Mouse (Mus musculus): ENCODE measurements around the gene Fbxl7.

Fbxl7 gene

GRCm38 (mm10) chr15:26895251-26895711 is at the start of gene Fbxl7:
Fbxl7 (minus strand) TSS chr15:26895580.
- DNase-seq (ENCODE audit: low read depth, low spot score) = peak; percentile 80

DNA sequence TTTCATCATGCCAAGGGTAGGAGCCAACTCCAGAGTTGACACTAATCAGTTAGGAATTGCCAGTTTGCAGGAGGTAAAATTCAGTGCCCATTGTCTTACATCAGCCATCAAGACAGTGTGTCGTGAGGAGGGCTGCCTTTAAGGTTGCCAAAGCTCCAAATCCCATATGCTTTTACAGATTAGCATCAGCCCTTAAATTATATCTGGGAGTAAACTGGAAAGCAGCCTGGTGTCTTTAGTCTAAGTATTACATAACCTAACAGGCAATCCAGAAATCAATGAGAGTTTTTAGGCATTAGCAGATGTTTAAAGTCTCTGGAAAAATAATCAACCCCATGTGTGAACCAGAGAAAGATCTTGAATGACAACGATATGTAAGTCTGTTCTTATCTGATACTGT is 26.6 kb upstream of the Fbxl7 start:
- no peak for DNase-seq (ENCODE audit: low read depth, low spot score)

GRCm38 (mm10) chr15:26913427-26913826 is 18.0 kb upstream of the Fbxl7 start:
- DNase-seq (ENCODE audit: low read depth, low spot score) = no peak

DNA sequence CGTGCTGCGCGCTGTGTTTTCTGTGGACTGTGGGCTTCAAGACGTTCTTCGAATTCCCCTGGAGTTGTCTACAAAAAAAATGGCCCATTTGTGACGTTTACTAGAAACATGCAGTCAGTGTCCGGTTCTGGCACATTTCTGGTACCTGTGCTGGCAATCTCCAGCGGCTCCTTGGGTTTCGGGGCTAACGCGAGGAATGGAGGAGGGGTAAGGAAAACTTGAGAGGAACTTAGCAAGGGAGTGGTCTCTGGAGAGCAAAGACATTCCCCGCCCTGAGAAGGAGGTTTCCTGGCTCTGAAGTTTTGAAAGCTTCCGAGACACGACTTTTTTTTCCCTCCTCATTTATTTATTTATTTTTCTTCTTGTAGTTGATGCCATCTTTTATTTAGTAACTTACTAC is 381 bp upstream of the Fbxl7 start:
- peak; percentile 51 for DNase-seq (ENCODE audit: low read depth, low spot score)

DNA sequence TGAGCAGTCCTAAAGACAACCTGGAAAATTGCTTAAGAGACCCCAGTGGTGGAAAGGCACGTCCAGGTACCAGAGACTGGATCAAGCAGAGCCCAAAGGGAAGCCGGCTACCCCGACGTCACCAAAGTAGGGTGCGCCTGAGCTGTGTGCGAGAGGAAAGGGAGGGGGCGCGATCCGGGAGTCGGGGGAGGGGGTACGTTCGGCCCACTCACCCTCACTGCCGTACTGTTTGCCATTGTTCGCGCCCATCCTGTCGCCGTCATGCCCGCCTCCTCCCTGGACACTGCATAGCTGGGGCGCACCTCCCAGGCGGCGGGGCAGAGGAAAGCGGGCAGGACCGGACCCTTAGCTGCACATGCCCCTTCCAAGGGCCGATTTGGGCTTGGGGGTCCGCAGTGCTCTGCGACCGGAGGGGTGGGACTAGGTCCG is 565 bp downstream of the Fbxl7 start:
- DNase-seq (ENCODE audit: low read depth, low spot score) = no peak

- peak; percentile 25 for DNase-seq (ENCODE audit: low read depth, low spot score)
Observed at GRCm38 (mm10) chr15:26894031-26894655, 1.2 kb downstream of the Fbxl7 start.

DNA sequence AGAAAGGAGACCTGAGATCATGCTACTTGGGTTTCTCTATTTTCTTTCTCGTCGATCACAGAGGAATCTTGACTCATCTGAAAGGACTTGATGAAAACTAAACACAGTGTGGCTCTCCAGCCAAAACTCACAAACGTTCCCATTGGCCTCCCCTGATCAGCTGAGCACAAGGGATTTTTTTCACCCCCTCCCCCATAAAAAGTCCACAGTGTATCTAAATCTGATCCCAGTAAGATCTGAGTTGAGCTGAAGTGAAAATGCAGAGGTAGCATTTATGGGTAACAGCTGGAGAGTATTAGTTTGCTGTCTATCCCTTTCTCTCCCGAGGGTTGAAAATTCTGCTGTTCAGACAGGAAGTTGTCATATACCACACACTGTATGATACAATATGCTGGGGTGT is 2.2 kb downstream of the Fbxl7 start:
- DNase-seq (ENCODE audit: low read depth, low spot score) = no peak

GRCm38 (mm10) chr15:26889971-26890370 is 5.4 kb downstream of the Fbxl7 start:
- no peak for DNase-seq (ENCODE audit: low read depth, low spot score)

DNA sequence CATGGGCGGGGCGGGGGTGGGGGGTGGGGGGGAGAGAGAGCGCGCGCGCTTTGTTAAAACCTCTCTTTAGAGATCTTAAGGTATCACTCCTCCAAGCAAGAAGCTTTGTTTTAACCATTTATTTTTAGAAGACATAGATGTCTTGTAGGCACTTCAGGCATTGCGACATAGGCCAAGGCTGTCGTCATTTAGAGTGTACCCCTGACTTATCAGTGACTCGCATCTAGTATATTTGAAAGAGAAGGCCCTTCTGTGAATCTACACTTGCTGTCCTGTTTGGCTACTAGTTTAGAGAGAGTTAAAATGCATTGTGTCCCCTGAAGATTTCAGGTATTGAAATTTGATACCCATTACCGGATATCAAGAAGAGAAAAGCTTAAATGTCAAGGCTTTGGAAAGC is 7.2 kb downstream of the Fbxl7 start:
- DNase-seq (ENCODE audit: low read depth, low spot score) = no peak

- no peak for DNase-seq (ENCODE audit: low read depth, low spot score)
Observed at GRCm38 (mm10) chr15:26885979-26886378, 9.4 kb downstream of the Fbxl7 start.

- DNase-seq (ENCODE audit: low read depth, low spot score) = no peak
Observed at GRCm38 (mm10) chr15:26880212-26880956, 15.0 kb downstream of the Fbxl7 start.

DNA sequence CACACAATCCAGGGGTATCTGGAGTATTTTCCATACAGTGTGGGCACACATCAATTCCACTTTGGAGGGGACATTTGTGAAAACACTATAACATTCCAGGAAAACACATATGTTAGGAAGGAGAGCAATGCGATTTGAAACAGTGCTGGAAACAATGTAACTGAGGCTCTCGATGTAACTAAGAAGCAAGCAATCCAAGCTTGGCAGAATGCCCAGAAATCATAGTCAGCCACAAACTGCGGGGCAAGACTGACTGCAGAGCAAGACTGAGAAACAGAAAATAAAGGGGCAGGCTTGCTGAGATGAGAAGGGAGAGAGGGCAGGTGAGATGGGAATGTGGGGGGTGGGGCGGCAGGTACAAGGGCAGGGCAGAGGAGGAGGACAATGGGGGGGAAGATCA is 19.7 kb downstream of the Fbxl7 start:
- peak; percentile 10 for DNase-seq (ENCODE audit: low read depth, low spot score)

- no peak for DNase-seq (ENCODE audit: low read depth, low spot score)
Observed at GRCm38 (mm10) chr15:26872234-26872633, 23.1 kb downstream of the Fbxl7 start.

DNA sequence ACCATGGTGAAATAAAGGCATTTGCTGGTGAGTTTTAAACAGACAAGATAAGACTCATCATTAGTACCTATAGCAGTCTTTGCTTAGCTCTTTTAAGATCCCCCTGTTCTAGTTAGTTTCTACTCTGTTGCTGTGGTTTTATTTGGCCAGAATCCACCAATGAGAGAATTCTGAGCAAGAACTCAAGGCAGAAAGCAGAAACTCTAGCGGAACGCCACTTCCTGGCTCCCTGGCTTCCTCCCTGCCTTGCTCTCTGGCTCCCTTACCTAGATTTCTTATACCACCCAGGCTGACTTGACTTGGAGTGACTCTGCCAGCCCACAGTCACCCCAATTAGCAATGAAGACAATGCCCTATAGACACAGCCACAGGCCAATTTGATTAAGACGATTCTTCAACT is 26.2 kb downstream of the Fbxl7 start:
- DNase-seq (ENCODE audit: low read depth, low spot score) = no peak

- DNase-seq (ENCODE audit: low read depth, low spot score) = no peak
Observed at GRCm38 (mm10) chr15:26867521-26867920, 27.9 kb downstream of the Fbxl7 start.

DNA sequence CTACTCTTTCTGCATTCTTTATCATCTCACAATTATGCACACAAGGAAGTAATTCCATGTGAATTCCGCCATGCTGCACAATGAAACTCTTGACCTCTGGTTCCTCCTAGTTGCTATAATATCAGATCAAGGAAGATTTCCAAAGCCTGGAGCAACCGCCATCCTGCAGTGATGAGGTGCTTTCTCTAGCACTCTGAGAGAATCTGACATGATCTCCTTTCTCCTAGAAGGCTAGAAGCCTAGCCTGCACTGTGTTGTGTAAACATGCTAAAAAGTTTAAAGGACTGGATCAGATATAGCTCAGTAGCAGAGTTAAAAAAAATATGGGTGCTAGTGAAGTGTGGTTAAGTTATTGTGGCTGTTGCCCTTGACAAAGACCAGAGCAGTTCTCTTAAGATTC is 33.2 kb downstream of the Fbxl7 start:
- DNase-seq (ENCODE audit: low read depth, low spot score) = no peak

DNA sequence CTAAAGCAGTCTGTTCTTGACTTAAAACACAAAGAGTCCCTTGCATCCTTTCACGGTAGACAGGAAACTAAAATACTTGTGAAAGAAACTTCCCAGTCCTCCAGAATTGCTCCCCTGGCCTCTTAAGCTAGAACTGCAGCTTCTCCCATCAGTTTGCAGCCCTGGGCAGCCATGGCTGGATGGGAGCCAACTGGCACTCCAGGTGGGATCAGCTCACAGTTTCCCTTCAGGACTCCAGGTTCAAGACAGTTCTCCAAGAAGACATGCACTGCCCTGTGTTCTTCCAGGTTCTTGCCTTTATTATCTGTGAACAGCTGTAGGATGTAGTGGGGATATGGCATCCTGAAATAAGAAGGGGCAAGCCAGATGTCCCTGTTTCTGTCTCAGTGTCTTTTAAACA is 45.8 kb downstream of the Fbxl7 start:
- DNase-seq (ENCODE audit: low read depth, low spot score) = no peak

GRCm38 (mm10) chr15:26842216-26842615 is 53.2 kb downstream of the Fbxl7 start:
- DNase-seq (ENCODE audit: low read depth, low spot score) = no peak

GRCm38 (mm10) chr15:26838386-26838785 is 57.0 kb downstream of the Fbxl7 start:
- no peak for DNase-seq (ENCODE audit: low read depth, low spot score)

DNA sequence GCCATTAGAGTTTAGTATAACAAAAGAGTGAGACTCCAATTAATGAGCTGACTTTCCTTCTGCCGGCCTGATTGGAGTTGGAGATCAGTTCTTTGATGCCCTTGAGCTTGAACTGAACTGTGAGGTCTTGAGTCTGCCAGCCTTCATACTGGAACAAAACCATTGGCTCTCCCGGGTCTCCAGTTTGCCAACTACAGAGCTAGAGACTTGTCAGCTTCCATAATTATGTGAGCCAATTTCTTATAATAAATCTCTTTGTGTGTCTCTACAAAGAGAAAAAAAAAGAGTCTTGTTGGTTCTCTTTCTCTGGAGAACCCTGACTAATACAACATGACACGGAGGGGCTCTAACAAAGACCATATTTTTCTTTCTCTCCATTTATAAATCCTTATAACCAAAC is 58.2 kb downstream of the Fbxl7 start:
- DNase-seq (ENCODE audit: low read depth, low spot score) = peak; percentile 16

DNA sequence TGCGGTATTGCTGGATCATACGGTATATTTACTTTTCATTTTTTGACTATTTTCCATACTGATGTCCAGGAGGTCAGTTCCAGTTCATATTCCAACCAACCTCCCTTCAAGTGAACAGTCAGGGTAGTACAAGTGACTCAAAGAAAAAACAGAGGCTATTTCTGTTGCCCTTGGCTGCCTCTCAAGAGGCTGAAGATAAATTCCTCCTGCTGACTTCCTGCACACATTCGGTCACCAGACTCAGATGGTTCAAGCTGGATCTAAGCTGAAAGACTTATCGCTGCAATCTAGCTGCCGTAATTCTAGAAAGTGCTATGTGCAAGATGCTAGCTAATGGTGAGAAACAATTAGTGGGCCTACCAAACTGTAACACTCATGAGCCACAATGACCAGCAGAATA is 61.0 kb downstream of the Fbxl7 start:
- no peak for DNase-seq (ENCODE audit: low read depth, low spot score)

DNA sequence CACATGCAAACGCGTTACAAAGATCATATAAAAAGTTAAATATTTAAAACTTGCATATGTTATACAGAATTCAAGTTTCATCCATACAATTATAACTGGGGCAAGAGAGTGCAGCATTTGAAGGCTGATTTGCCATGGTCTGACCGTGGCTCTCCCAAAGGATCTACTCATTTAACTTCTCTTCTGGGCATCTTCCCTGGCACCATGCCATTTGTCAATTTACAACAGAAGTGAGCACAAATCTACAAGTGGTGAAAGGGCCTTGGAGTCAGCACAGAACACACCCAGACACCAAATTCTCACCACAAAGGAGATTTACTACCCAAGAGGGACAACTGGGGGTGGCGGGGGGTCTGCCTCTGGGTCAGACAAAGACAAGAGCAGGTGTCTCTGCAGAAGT is 64.2 kb downstream of the Fbxl7 start:
- DNase-seq (ENCODE audit: low read depth, low spot score) = no peak

DNA sequence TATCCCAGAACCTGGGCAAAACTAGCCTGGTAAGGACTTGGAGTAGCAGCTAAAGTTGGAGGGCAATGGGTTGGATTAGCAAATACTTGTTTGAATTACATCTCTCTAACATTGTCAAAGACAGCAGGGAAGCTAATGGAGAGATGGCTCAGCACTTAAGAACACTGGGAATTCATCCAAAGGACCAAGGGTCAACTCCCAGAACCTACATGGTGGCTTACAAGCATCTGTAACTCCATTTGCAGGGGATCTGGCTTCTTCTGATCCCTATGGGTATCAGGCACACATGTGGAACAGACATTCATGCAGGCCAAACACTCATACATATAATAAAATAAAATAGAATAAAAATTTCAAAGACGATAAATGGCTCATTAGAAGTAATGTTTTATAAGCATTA is 78.4 kb downstream of the Fbxl7 start:
- DNase-seq (ENCODE audit: low read depth, low spot score) = no peak

Data from ZHBTc4 (cell line).